Mouse (Mus musculus): Measurements from ENCODE around the gene Serpini1. TPM values are rescaled to one million over a fixed set of nuclear protein-coding genes. Genes with fewer than 3 reads are reported as not detected.
A peak's percentile ranks its signal among the peaks of the same experiment; 100 is the strongest.

The Serpini1 gene
- polyA plus RNA-seq, 1 experiment from 2014 or later, result 20.7 TPM

- peak within 1 kb of the TSS; percentile 76 for H3K4me3 ChIP-seq (replicated peaks)
- no peaks in the 10 kb centered on the region for H3K27me3 ChIP-seq (replicated peaks)
- peak; percentile 95 for ATAC-seq (ENCODE audit: insufficient read depth, low FRiP score, low read depth)
- H3K9ac ChIP-seq, result peak within 1 kb of the TSS; percentile 89
- no peaks in the 10 kb centered on the region for H3K9me3 ChIP-seq
- H3K36me3 ChIP-seq, result no peaks in the 10 kb centered on the region
- H3K27ac ChIP-seq, result peak within 1 kb of the TSS; percentile 82
- WGBS, result under 1% methylated on average over 35 of the region's 35 CpGs
- H3K4me1 ChIP-seq, result 0 out of 2 replicates have a peak, but pooled peaks cover 7% of the 10 kb centered on the region
- H3K4me2 ChIP-seq, result peak within 1 kb of the TSS; percentile 76
Measured at GRCm38 (mm10) chr3:75556695-75557291, 554 bp upstream of the Serpini1 start, which contains the start of gene Pdcd10. Gene Pdcd10 (minus strand): TSS chr3:75556856.

- no peak for ATAC-seq (ENCODE audit: insufficient read depth, low FRiP score, low read depth)
- 68% methylated on average over 2 of the region's 2 CpGs for WGBS
- no peak overlapping the region for H3K4me2 ChIP-seq
- no peaks in the 10 kb centered on the region for H3K36me3 ChIP-seq
- H3K9ac ChIP-seq, result no peak overlapping the region
- H3K4me3 ChIP-seq (replicated peaks), result no peak overlapping the region
- no peaks in the 10 kb centered on the region for H3K4me1 ChIP-seq
- H3K9me3 ChIP-seq, result no peaks in the 10 kb centered on the region
- H3K27me3 ChIP-seq (replicated peaks), result no peaks in the 10 kb centered on the region
- H3K27ac ChIP-seq, result no peak overlapping the region
Measured at GRCm38 (mm10) chr3:75574074-75574473, 16.7 kb downstream of the Serpini1 start.

- Histone ChIP-seq H3K9me3 (no peaks in the 10 kb centered on the region), H3K36me3 (no peaks in the 10 kb centered on the region), H3K9ac (no peak overlapping the region), H3K27ac (no peak overlapping the region), H3K4me1 (no peaks in the 10 kb centered on the region), H3K27me3 (replicated peaks) (no peaks in the 10 kb centered on the region), H3K4me2 (no peak overlapping the region), H3K4me3 (replicated peaks) (no peak overlapping the region)
- ATAC-seq (ENCODE audit: insufficient read depth, low FRiP score, low read depth), result no peak
- 81% methylated on average over 1 of the region's 1 CpGs for WGBS
Measured at GRCm38 (mm10) chr3:75575582-75575981, 18.2 kb downstream of the Serpini1 start.

GRCm38 (mm10) chr3:75579352-75579751 lies 22.0 kb downstream of the Serpini1 start:
- H3K27ac ChIP-seq, result no peak overlapping the region
- no peaks in the 10 kb centered on the region for H3K36me3 ChIP-seq
- H3K4me1 ChIP-seq, result no peaks in the 10 kb centered on the region
- no peak for ATAC-seq (ENCODE audit: insufficient read depth, low FRiP score, low read depth)
- H3K4me3 ChIP-seq (replicated peaks), result no peak overlapping the region
- H3K9ac ChIP-seq, result no peak overlapping the region
- H3K27me3 ChIP-seq (replicated peaks), result no peaks in the 10 kb centered on the region
- WGBS, result 52% methylated on average over 4 of the region's 4 CpGs
- H3K4me2 ChIP-seq, result no peak overlapping the region
- no peaks in the 10 kb centered on the region for H3K9me3 ChIP-seq

GRCm38 (mm10) chr3:75583293-75583692 lies 25.9 kb downstream of the Serpini1 start:
- Histone ChIP-seq H3K27me3 (replicated peaks) (no peaks in the 10 kb centered on the region), H3K9ac (no peak overlapping the region), H3K4me3 (replicated peaks) (no peak overlapping the region), H3K4me2 (no peak overlapping the region), H3K4me1 (no peaks in the 10 kb centered on the region), H3K9me3 (no peaks in the 10 kb centered on the region), H3K36me3 (no peaks in the 10 kb centered on the region), H3K27ac (no peak overlapping the region)
- WGBS, result 68% methylated on average over 3 of the region's 3 CpGs
- ATAC-seq (ENCODE audit: insufficient read depth, low FRiP score, low read depth), result no peak

- H3K4me2 ChIP-seq, result no peak overlapping the region
- no peak overlapping the region for H3K9ac ChIP-seq
- no peaks in the 10 kb centered on the region for H3K9me3 ChIP-seq
- no peaks in the 10 kb centered on the region for H3K27me3 ChIP-seq (replicated peaks)
- H3K27ac ChIP-seq, result no peak overlapping the region
- no peaks in the 10 kb centered on the region for H3K36me3 ChIP-seq
- H3K4me3 ChIP-seq (replicated peaks), result no peak overlapping the region
- H3K4me1 ChIP-seq, result no peaks in the 10 kb centered on the region
- 86% methylated on average over 4 of the region's 4 CpGs for WGBS
- ATAC-seq (ENCODE audit: insufficient read depth, low FRiP score, low read depth), result no peak
Measured at GRCm38 (mm10) chr3:75584898-75585297, 27.6 kb downstream of the Serpini1 start.

GRCm38 (mm10) chr3:75611019-75611418 lies 53.7 kb downstream of the Serpini1 start:
- ATAC-seq (ENCODE audit: insufficient read depth, low FRiP score, low read depth), result no peak
- no peaks in the 10 kb centered on the region for H3K36me3 ChIP-seq
- H3K9ac ChIP-seq, result no peak overlapping the region
- H3K4me2 ChIP-seq, result no peak overlapping the region
- no peaks in the 10 kb centered on the region for H3K4me1 ChIP-seq
- no peaks in the 10 kb centered on the region for H3K9me3 ChIP-seq
- 0 out of 2 replicates have a peak overlapping the region, but pooled peaks have one; percentile 2 for H3K27ac ChIP-seq
- no peaks in the 10 kb centered on the region for H3K27me3 ChIP-seq (replicated peaks)
- H3K4me3 ChIP-seq (replicated peaks), result no peak overlapping the region
- 52% methylated on average over 7 of the region's 7 CpGs for WGBS

- no peaks in the 10 kb centered on the region for H3K27me3 ChIP-seq (replicated peaks)
- H3K9ac ChIP-seq, result no peak overlapping the region
- H3K4me1 ChIP-seq, result no peaks in the 10 kb centered on the region
- ATAC-seq (ENCODE audit: insufficient read depth, low FRiP score, low read depth), result no peak
- no peak overlapping the region for H3K27ac ChIP-seq
- H3K4me3 ChIP-seq (replicated peaks), result no peak overlapping the region
- 80% methylated on average over 2 of the region's 2 CpGs for WGBS
- H3K9me3 ChIP-seq, result no peaks in the 10 kb centered on the region
- no peaks in the 10 kb centered on the region for H3K36me3 ChIP-seq
- no peak overlapping the region for H3K4me2 ChIP-seq
Measured at GRCm38 (mm10) chr3:75624627-75625026, 67.3 kb downstream of the Serpini1 start.

GRCm38 (mm10) chr3:75630988-75631615 lies 73.8 kb downstream of the Serpini1 start:
- Histone ChIP-seq H3K27ac (no peak overlapping the region), H3K4me2 (no peak overlapping the region), H3K27me3 (replicated peaks) (no peaks in the 10 kb centered on the region), H3K4me1 (no peaks in the 10 kb centered on the region), H3K4me3 (replicated peaks) (no peak overlapping the region), H3K9me3 (no peaks in the 10 kb centered on the region), H3K9ac (no peak overlapping the region), H3K36me3 (no peaks in the 10 kb centered on the region)
- no peak for ATAC-seq (ENCODE audit: insufficient read depth, low FRiP score, low read depth)
- WGBS, result 67% methylated on average over 4 of the region's 4 CpGs

- no peak overlapping the region for H3K4me3 ChIP-seq (replicated peaks)
- H3K27me3 ChIP-seq (replicated peaks), result no peaks in the 10 kb centered on the region
- H3K27ac ChIP-seq, result no peak overlapping the region
- no peak for ATAC-seq (ENCODE audit: insufficient read depth, low FRiP score, low read depth)
- H3K9ac ChIP-seq, result no peak overlapping the region
- H3K4me1 ChIP-seq, result no peaks in the 10 kb centered on the region
- no peak overlapping the region for H3K4me2 ChIP-seq
- no peaks in the 10 kb centered on the region for H3K9me3 ChIP-seq
- WGBS, result 85% methylated on average over 1 of the region's 1 CpGs
- no peaks in the 10 kb centered on the region for H3K36me3 ChIP-seq
Measured at GRCm38 (mm10) chr3:75633221-75633620, 75.9 kb downstream of the Serpini1 start.

GRCm38 (mm10) chr3:75633635-75634034 lies 76.3 kb downstream of the Serpini1 start:
- no peak for ATAC-seq (ENCODE audit: insufficient read depth, low FRiP score, low read depth)
- 72% methylated on average over 4 of the region's 4 CpGs for WGBS

GRCm38 (mm10) chr3:75635648-75636047 lies 78.3 kb downstream of the Serpini1 start:
- WGBS, result 80% methylated on average over 1 of the region's 1 CpGs
- no peaks in the 10 kb centered on the region for H3K36me3 ChIP-seq
- no peaks in the 10 kb centered on the region for H3K9me3 ChIP-seq
- H3K27ac ChIP-seq, result no peak overlapping the region
- H3K4me2 ChIP-seq, result no peak overlapping the region
- H3K9ac ChIP-seq, result no peak overlapping the region
- H3K4me1 ChIP-seq, result no peaks in the 10 kb centered on the region
- ATAC-seq (ENCODE audit: insufficient read depth, low FRiP score, low read depth), result no peak
- no peaks in the 10 kb centered on the region for H3K27me3 ChIP-seq (replicated peaks)
- H3K4me3 ChIP-seq (replicated peaks), result no peak overlapping the region

More at GRCm38 (mm10) chr3:75633635-75634034, 76.3 kb downstream of the Serpini1 start:
- H3K4me1 ChIP-seq, result no peaks in the 10 kb centered on the region
- H3K4me3 ChIP-seq (replicated peaks), result no peak overlapping the region
- H3K9ac ChIP-seq, result no peak overlapping the region
- no peaks in the 10 kb centered on the region for H3K27me3 ChIP-seq (replicated peaks)
- no peak overlapping the region for H3K4me2 ChIP-seq
- no peaks in the 10 kb centered on the region for H3K36me3 ChIP-seq
- H3K27ac ChIP-seq, result no peak overlapping the region
- no peaks in the 10 kb centered on the region for H3K9me3 ChIP-seq
